Mouse (Mus musculus) liver, adult 2 months (tissue): Measurements from ENCODE around the gene Zfp819.

ENCODE experiments used
- CTCF ChIP-seq: fragments of 200-500 bp; IDR thresholded peaks from 2 replicates; pipeline ENCODE4 v1.5.1; 2011; ENCODE audit warnings: low read depth, low read length, control low read depth
- POLR2A ChIP-seq: fragments of 200-500 bp; IDR thresholded peaks from 2 replicates; pipeline ENCODE4 v1.6.1; 2011; ENCODE audit warnings: low read length, control low read depth; ENCODE audit not compliant: insufficient read depth; ENCODE audit errors: extremely low read depth

DNA sequence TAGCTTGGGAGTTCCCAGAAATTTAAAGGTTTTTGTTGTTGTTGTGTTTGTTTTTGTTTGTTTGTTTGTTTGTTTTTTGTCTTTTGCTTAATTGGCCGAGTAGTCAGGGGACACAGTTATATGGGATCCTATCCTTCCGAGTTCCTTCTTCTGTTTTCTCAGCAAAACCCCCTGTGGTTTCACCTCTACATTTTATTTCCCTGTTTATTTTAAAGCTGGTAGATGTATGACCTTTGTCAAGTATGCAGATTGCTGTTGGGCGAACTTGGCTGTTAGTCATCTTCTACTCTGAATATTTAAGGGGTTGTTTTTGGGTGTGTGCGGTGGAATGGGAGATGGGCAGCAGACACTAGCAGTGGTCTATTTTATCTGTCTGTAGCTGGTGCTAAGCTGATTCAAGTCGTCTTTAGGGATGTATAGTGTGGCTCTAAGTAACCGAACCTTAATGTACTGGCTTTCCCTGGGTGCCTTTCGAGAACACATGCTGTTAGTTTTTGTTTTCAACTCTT, 1.4 kb downstream of the Zfp819 start:
- TF ChIP-seq CTCF (no peak), POLR2A (no peak)
